In genomic region chr12:4863654-4864337, GRCm38 (mm10) we compare ENCODE assay signal across 10 mouse cellular contexts. TPM values are rescaled to one million over a fixed set of nuclear protein-coding genes. Genes with fewer than 3 reads are reported as not detected.
DNase-seq lines count a peak whose midpoint lies in the region; ATAC-seq and TF ChIP-seq lines count a peak whose summit lies in the region.
"Had no signal": no experiment of that assay in that cellular context is flagged by ENCODE, and none has a peak within 500 bp of the region (broad histone marks: within the 10 kb centered on the region; RNA-seq: fewer than 3 reads in every experiment).

No protein-coding gene starts in this region.

- peak; percentile 71; the same call in 1 of the 2 replicates for ATAC-seq in lung, embryonic 15.5 days (ENCODE audit: borderline replicate concordance, extremely low read depth, low FRiP score, low TSS enrichment)
- ATAC-seq in hindbrain, postnatal 0 days, result no peak
- ATAC-seq in liver, embryonic 12.5 days, result no peak
- no peak for ATAC-seq in megakaryocyte-erythroid progenitor cell, adult 5-6 weeks (replicated peaks; ENCODE audit: low FRiP score, low TSS enrichment, poor library complexity, severe bottlenecking)

- DNase-seq in lung, adult 2 months, result no peak
- DNase-seq in cerebellum, postnatal 36 days, result peak; percentile 38 to 42
- DNase-seq in hindbrain, postnatal 0 days (ENCODE audit: low spot score), result peak; percentile 37
- peak; percentile 49 for DNase-seq in lung, postnatal 10 days
- no peak for DNase-seq in left cerebral cortex, postnatal 25 days (ENCODE audit: low spot score in 2 of 2)

- intact Hi-C loops in left cerebral cortex, postnatal 25 days (cut with DNase I), result no loop called here

- no peak overlapping the region for H3K9ac ChIP-seq in lung, embryonic 15.5 days
- H3K9ac ChIP-seq in hindbrain, postnatal 0 days (replicated peaks; ENCODE audit: low read length), result no peak overlapping the region
- H3K9ac ChIP-seq in liver, embryonic 12.5 days, result no peak overlapping the region
- H3K9ac ChIP-seq: hindbrain, embryonic 15.5 days had no signal

- no peak for TF ChIP-seq CTCF in lung, adult 2 months (IDR thresholded peaks at IDR 0.05; ENCODE audit: insufficient read depth, low read length)
- no peak for TF ChIP-seq CTCF in hindbrain, postnatal 0 days (IDR thresholded peaks at IDR 0.05; ENCODE audit: low read depth)

- no peaks in the 10 kb centered on the region for H3K36me3 ChIP-seq in lung, embryonic 15.5 days
- H3K36me3 ChIP-seq in hindbrain, postnatal 0 days (ENCODE audit: insufficient read depth, low read length), result no peaks in the 10 kb centered on the region
- H3K36me3 ChIP-seq in liver, embryonic 12.5 days, result peaks cover 91% of the 10 kb centered on the region
- H3K36me3 ChIP-seq: hindbrain, embryonic 15.5 days had no signal

- H3K4me1 ChIP-seq in lung, embryonic 15.5 days, result peaks cover 18% of the 10 kb centered on the region
- H3K4me1 ChIP-seq in lung, adult 2 months (ENCODE audit: control insufficient read depth, insufficient read depth, low read length), result no peaks in the 10 kb centered on the region
- H3K4me1 ChIP-seq in hindbrain, postnatal 0 days (ENCODE audit: insufficient read depth, low read length), result no peaks in the 10 kb centered on the region
- H3K4me1 ChIP-seq in liver, embryonic 12.5 days, result peaks cover 37% of the 10 kb centered on the region

- no peaks in the 10 kb centered on the region for H3K27me3 ChIP-seq in lung, embryonic 15.5 days
- H3K27me3 ChIP-seq in hindbrain, postnatal 0 days (ENCODE audit: insufficient read depth, low read length), result no peaks in the 10 kb centered on the region
- no peaks in the 10 kb centered on the region for H3K27me3 ChIP-seq in liver, embryonic 12.5 days (replicated peaks)
- H3K27me3 ChIP-seq: hindbrain, embryonic 15.5 days had no signal

- no peaks in the 10 kb centered on the region for H3K9me3 ChIP-seq in lung, embryonic 15.5 days
- H3K9me3 ChIP-seq in hindbrain, postnatal 0 days (ENCODE audit: low read length), result 0 out of 2 replicates have a peak, but pooled peaks cover 3% of the 10 kb centered on the region
- H3K9me3 ChIP-seq in liver, embryonic 12.5 days (replicated peaks), result no peaks in the 10 kb centered on the region; the same call in 1 of the 2 replicates
- H3K9me3 ChIP-seq: G1E; hindbrain, embryonic 15.5 days had no signal

- peak overlapping the region; percentile 71 for H3K27ac ChIP-seq in lung, embryonic 15.5 days
- H3K27ac ChIP-seq in hindbrain, postnatal 0 days, result no peak overlapping the region
- no peak overlapping the region for H3K27ac ChIP-seq in liver, embryonic 12.5 days
- H3K27ac ChIP-seq: hindbrain, embryonic 15.5 days had no signal

- H3K4me3 ChIP-seq in lung, embryonic 15.5 days, result no peak overlapping the region
- H3K4me3 ChIP-seq in lung, adult 2 months (replicated peaks; ENCODE audit: extremely low read depth, low read depth, low read length), result no peak overlapping the region
- H3K4me3 ChIP-seq in hindbrain, postnatal 0 days (ENCODE audit: low read length), result no peak overlapping the region
- no peak overlapping the region for H3K4me3 ChIP-seq in liver, embryonic 12.5 days
- H3K4me3 ChIP-seq: hindbrain, embryonic 15.5 days had no signal

- no peak overlapping the region for H3K4me2 ChIP-seq in lung, embryonic 15.5 days
- no peak overlapping the region for H3K4me2 ChIP-seq in hindbrain, postnatal 0 days (ENCODE audit: low read depth, low read length)
- no peak overlapping the region for H3K4me2 ChIP-seq in liver, embryonic 12.5 days
- H3K4me2 ChIP-seq: hindbrain, embryonic 15.5 days had no signal

- WGBS in lung, embryonic 15.5 days, result 30% methylated on average over 4 of the region's 4 CpGs
- WGBS in lung, adult 2 months, result 43% methylated on average over 4 of the region's 4 CpGs
- WGBS in hindbrain, postnatal 0 days, result 67% methylated on average over 4 of the region's 4 CpGs
- WGBS in liver, embryonic 12.5 days (ENCODE audit: insufficient replicate concordance), result 90% methylated on average over 4 of the region's 4 CpGs

- TF ChIP-seq POLR2A in lung, adult 2 months (IDR thresholded peaks at IDR 0.05; ENCODE audit: borderline replicate concordance, extremely low read depth, low read depth, low read length), result no peak

RNA-seq across cellular contexts. Expression of gene Mfsd2b, which starts 10.4 kb away (rescaled TPM):
- 2.1 and 2.2 TPM in 2 replicates for polyA plus RNA-seq in lung, embryonic 15.5 days (2015; fragmentation: Nextera tagmentation; extraction: Ambion mirVana)
- 2.5 and 4.1 TPM in 2 replicates for polyA plus RNA-seq in lung, adult 2 months (2012; rRNA removed)
- 3.6 and 3.8 TPM in 2 replicates for total RNA-seq in hindbrain, postnatal 0 days (2014; rRNA removed)
- polyA plus RNA-seq in hindbrain, postnatal 0 days (2015; fragmentation: Nextera tagmentation; extraction: Ambion mirVana), result 1.5 and 1.8 TPM in 2 replicates
- polyA plus RNA-seq in liver, embryonic 12.5 days (2016; fragmentation: Nextera tagmentation; extraction: Ambion mirVana), result 94.8 TPM in 2 replicates
- under 1 TPM; 0.80 to 0.87 TPM for total RNA-seq in left cerebral cortex, postnatal 25 days (2021)
- total RNA-seq in megakaryocyte-erythroid progenitor cell, adult 5-6 weeks (2014; fragmentation: Nextera tagmentation), result 225 and 274 TPM in 2 replicates
- total RNA-seq in megakaryocyte-erythroid progenitor cell, adult 5-6 weeks (2017), result 116 and 136 TPM in 2 replicates

RNA-seq across cellular contexts. Expression of gene Wdcp, which starts 20.7 kb away (rescaled TPM):
- polyA plus RNA-seq in lung, embryonic 15.5 days (2015; fragmentation: Nextera tagmentation; extraction: Ambion mirVana), result 16.7 and 18.9 TPM in 2 replicates
- polyA plus RNA-seq in lung, adult 2 months (2012; rRNA removed), result 5.2 and 6.0 TPM in 2 replicates
- 9.9 and 10.3 TPM in 2 replicates for total RNA-seq in hindbrain, postnatal 0 days (2014; rRNA removed)
- polyA plus RNA-seq in hindbrain, postnatal 0 days (2015; fragmentation: Nextera tagmentation; extraction: Ambion mirVana), result 14.5 and 15.0 TPM in 2 replicates
- 19.9 and 21.0 TPM in 2 replicates for polyA plus RNA-seq in liver, embryonic 12.5 days (2016; fragmentation: Nextera tagmentation; extraction: Ambion mirVana)
- 10 to 100 TPM; 11.8 to 12.1 TPM for total RNA-seq in left cerebral cortex, postnatal 25 days (2021)
- total RNA-seq in megakaryocyte-erythroid progenitor cell, adult 5-6 weeks (2014; fragmentation: Nextera tagmentation), result 20.3 and 27.5 TPM in 2 replicates
- total RNA-seq in megakaryocyte-erythroid progenitor cell, adult 5-6 weeks (2017), result 5.0 and 9.5 TPM in 2 replicates

RNA-seq across cellular contexts. Expression of gene Fkbp1b, which starts 22.4 kb away (rescaled TPM):
- 7.4 and 8.5 TPM in 2 replicates for polyA plus RNA-seq in lung, embryonic 15.5 days (2015; fragmentation: Nextera tagmentation; extraction: Ambion mirVana)
- polyA plus RNA-seq in lung, adult 2 months (2012; rRNA removed), result 11.3 and 14.4 TPM in 2 replicates
- total RNA-seq in hindbrain, postnatal 0 days (2014; rRNA removed), result 73.2 and 77.4 TPM in 2 replicates
- 101 and 103 TPM in 2 replicates for polyA plus RNA-seq in hindbrain, postnatal 0 days (2015; fragmentation: Nextera tagmentation; extraction: Ambion mirVana)
- 5.0 and 5.2 TPM in 2 replicates for polyA plus RNA-seq in liver, embryonic 12.5 days (2016; fragmentation: Nextera tagmentation; extraction: Ambion mirVana)
- 10 to 100 TPM; 42.6 to 51.0 TPM for total RNA-seq in left cerebral cortex, postnatal 25 days (2021)
- not detected in 2 replicates for total RNA-seq in megakaryocyte-erythroid progenitor cell, adult 5-6 weeks (2014; fragmentation: Nextera tagmentation)
- 1.6 and 12.2 TPM in 2 replicates for total RNA-seq in megakaryocyte-erythroid progenitor cell, adult 5-6 weeks (2017)

RNA-seq across cellular contexts. Expression of gene Ubxn2a, which starts 43.7 kb away (rescaled TPM):
- 28.4 and 31.3 TPM in 2 replicates for polyA plus RNA-seq in lung, embryonic 15.5 days (2015; fragmentation: Nextera tagmentation; extraction: Ambion mirVana)
- polyA plus RNA-seq in lung, adult 2 months (2012; rRNA removed), result 5.9 and 6.3 TPM in 2 replicates
- 19.0 and 26.1 TPM in 2 replicates for total RNA-seq in hindbrain, postnatal 0 days (2014; rRNA removed)
- 49.2 and 50.8 TPM in 2 replicates for polyA plus RNA-seq in hindbrain, postnatal 0 days (2015; fragmentation: Nextera tagmentation; extraction: Ambion mirVana)
- 48.0 and 50.9 TPM in 2 replicates for polyA plus RNA-seq in liver, embryonic 12.5 days (2016; fragmentation: Nextera tagmentation; extraction: Ambion mirVana)
- 10 to 100 TPM; 53.3 to 53.4 TPM for total RNA-seq in left cerebral cortex, postnatal 25 days (2021)
- total RNA-seq in megakaryocyte-erythroid progenitor cell, adult 5-6 weeks (2014; fragmentation: Nextera tagmentation), result 40.6 and 44.6 TPM in 2 replicates
- 98.2 and 111 TPM in 2 replicates for total RNA-seq in megakaryocyte-erythroid progenitor cell, adult 5-6 weeks (2017)

RNA-seq across cellular contexts. Expression of gene Sf3b6, which starts 46.5 kb away (rescaled TPM):
- polyA plus RNA-seq in lung, embryonic 15.5 days (2015; fragmentation: Nextera tagmentation; extraction: Ambion mirVana), result 169 and 188 TPM in 2 replicates
- polyA plus RNA-seq in lung, adult 2 months (2012; rRNA removed), result 33.4 and 60.8 TPM in 2 replicates
- total RNA-seq in hindbrain, postnatal 0 days (2014; rRNA removed), result 64.7 and 77.8 TPM in 2 replicates
- polyA plus RNA-seq in hindbrain, postnatal 0 days (2015; fragmentation: Nextera tagmentation; extraction: Ambion mirVana), result 299 and 347 TPM in 2 replicates
- polyA plus RNA-seq in liver, embryonic 12.5 days (2016; fragmentation: Nextera tagmentation; extraction: Ambion mirVana), result 193 and 203 TPM in 2 replicates
- total RNA-seq in left cerebral cortex, postnatal 25 days (2021), result 10 to 100 TPM; 80.9 to 86.2 TPM
- 172 and 266 TPM in 2 replicates for total RNA-seq in megakaryocyte-erythroid progenitor cell, adult 5-6 weeks (2014; fragmentation: Nextera tagmentation)
- 189 and 198 TPM in 2 replicates for total RNA-seq in megakaryocyte-erythroid progenitor cell, adult 5-6 weeks (2017)

Comparison
In these comparisons a context has a peak if more than half of its experiments do, and no peak if none do; other contexts are left out.
1. DNase-seq: peak in cerebellum, postnatal 36 days (2 of 2), hindbrain, postnatal 0 days (single experiment) and lung, postnatal 10 days (single experiment); none in lung, adult 2 months (single experiment) and left cerebral cortex, postnatal 25 days (0 of 2).
2. RNA of gene Mfsd2b, which starts 10.4 kb away (polyA plus RNA-seq): 94.8 TPM in liver, embryonic 12.5 days; 2.5 to 4.1 TPM in lung, adult 2 months, 2.1 to 2.2 TPM in lung, embryonic 15.5 days and 1.5 to 1.8 TPM in hindbrain, postnatal 0 days; every median in the first group is over 10 times any median in the second.